Mouse (Mus musculus): Measurements from ENCODE around the gene Lamtor4. TPM values are rescaled to one million over a fixed set of nuclear protein-coding genes. Genes with fewer than 3 reads are reported as not detected.

The Lamtor4 gene
- polyA plus RNA-seq, 1 experiment: 97.7 TPM

GRCm38 (mm10) chr5:138222111-138222510 lies 33.2 kb upstream of the Lamtor4 start:
- H3K4me3 ChIP-seq: no peak overlapping the region
- H3K79me2 ChIP-seq (ENCODE audit: control insufficient read depth, insufficient read depth): no peaks in the 10 kb centered on the region
- no peaks in the 10 kb centered on the region for H3K36me3 ChIP-seq (ENCODE audit: control insufficient read depth, insufficient read depth)
- H3K4me2 ChIP-seq (ENCODE audit: low read depth): no peak overlapping the region
- TF ChIP-seq POLR2A (IDR thresholded peaks at IDR 0.05; ENCODE audit: insufficient read length, low read depth): no peak
- TF ChIP-seq SRF (IDR thresholded peaks at IDR 0.05; ENCODE audit: control insufficient read depth, insufficient read length, low read depth): no peak
- no peak for TF ChIP-seq MYOG (IDR thresholded peaks at IDR 0.05; ENCODE audit: control insufficient read depth in 1 of 3, insufficient read depth in 1 of 3, insufficient read length in 2 of 3, low read depth in 2 of 3)
- no peak for TF ChIP-seq TCF12 (IDR thresholded peaks at IDR 0.05; ENCODE audit: insufficient read depth, poor library complexity, severe bottlenecking)
- no peak for TF ChIP-seq REST (IDR thresholded peaks at IDR 0.05; ENCODE audit: insufficient read depth, insufficient read length)
- TF ChIP-seq MYOD1 (IDR thresholded peaks at IDR 0.05; ENCODE audit: control insufficient read depth in 1 of 3, insufficient read length in 2 of 3, low read depth in 2 of 3): no peak
- no peak for TF ChIP-seq POLR2AphosphoS2 (IDR thresholded peaks at IDR 0.05; ENCODE audit: insufficient read length, low read depth)
- TF ChIP-seq CEBPB (IDR thresholded peaks at IDR 0.05; ENCODE audit: insufficient read depth, poor library complexity, severe bottlenecking): no peak
- TF ChIP-seq TCF3 (IDR thresholded peaks at IDR 0.05; ENCODE audit: insufficient read length, low read depth): no peak
- TF ChIP-seq USF1 (IDR thresholded peaks at IDR 0.05; ENCODE audit: low read depth): no peak
- no peak for TF ChIP-seq MAX (IDR thresholded peaks at IDR 0.05; ENCODE audit: low read depth)
- TF ChIP-seq E2F4 (IDR thresholded peaks at IDR 0.05; ENCODE audit: insufficient read depth): no peak
- H3K27me3 ChIP-seq (ENCODE audit: control insufficient read depth, insufficient read depth, insufficient read length): no peaks in the 10 kb centered on the region
- no peak overlapping the region for H3ac ChIP-seq (ENCODE audit: control insufficient read depth, insufficient read length)

- Histone ChIP-seq H3ac (ENCODE audit: control insufficient read depth, insufficient read length) (no peak overlapping the region), H3K4me3 (no peak overlapping the region), H3K4me2 (ENCODE audit: low read depth) (no peak overlapping the region), H3K79me2 (ENCODE audit: control insufficient read depth, insufficient read depth) (no peaks in the 10 kb centered on the region), H3K36me3 (ENCODE audit: control insufficient read depth, insufficient read depth) (no peaks in the 10 kb centered on the region), H3K27me3 (ENCODE audit: control insufficient read depth, insufficient read depth, insufficient read length) (no peaks in the 10 kb centered on the region)
- no peak for TF ChIP-seq USF1 (IDR thresholded peaks at IDR 0.05; ENCODE audit: low read depth)
- TF ChIP-seq MYOG (IDR thresholded peaks at IDR 0.05; ENCODE audit: control insufficient read depth in 1 of 3, insufficient read depth in 1 of 3, insufficient read length in 2 of 3, low read depth in 2 of 3): no peak
Measured at GRCm38 (mm10) chr5:138223287-138223686, 32.0 kb upstream of the Lamtor4 start.

GRCm38 (mm10) chr5:138225700-138226099 lies 29.6 kb upstream of the Lamtor4 start, which contains the start of gene Nxpe5:
Gene Nxpe5 (plus strand): TSS chr5:138225898.
- H3K79me2 ChIP-seq (ENCODE audit: control insufficient read depth, insufficient read depth): no peaks in the 10 kb centered on the region
- no peak within 1 kb of the TSS for H3K4me2 ChIP-seq (ENCODE audit: low read depth)

GRCm38 (mm10) chr5:138226491-138226890 lies 28.8 kb upstream of the Lamtor4 start:
- no peak overlapping the region for H3K4me2 ChIP-seq (ENCODE audit: low read depth)
- no peaks in the 10 kb centered on the region for H3K27me3 ChIP-seq (ENCODE audit: control insufficient read depth, insufficient read depth, insufficient read length)
- no peak for TF ChIP-seq TCF3 (IDR thresholded peaks at IDR 0.05; ENCODE audit: insufficient read length, low read depth)
- no peak for TF ChIP-seq MYOD1 (IDR thresholded peaks at IDR 0.05; ENCODE audit: control insufficient read depth in 1 of 3, insufficient read length in 2 of 3, low read depth in 2 of 3)
- no peak for TF ChIP-seq USF1 (IDR thresholded peaks at IDR 0.05; ENCODE audit: low read depth)
- TF ChIP-seq TCF12 (IDR thresholded peaks at IDR 0.05; ENCODE audit: insufficient read depth, poor library complexity, severe bottlenecking): no peak
- no peak for TF ChIP-seq POLR2AphosphoS2 (IDR thresholded peaks at IDR 0.05; ENCODE audit: insufficient read length, low read depth)
- TF ChIP-seq E2F4 (IDR thresholded peaks at IDR 0.05; ENCODE audit: insufficient read depth): no peak
- no peak for TF ChIP-seq MAX (IDR thresholded peaks at IDR 0.05; ENCODE audit: low read depth)
- TF ChIP-seq SRF (IDR thresholded peaks at IDR 0.05; ENCODE audit: control insufficient read depth, insufficient read length, low read depth): no peak
- no peak for TF ChIP-seq REST (IDR thresholded peaks at IDR 0.05; ENCODE audit: insufficient read depth, insufficient read length)
- no peak for TF ChIP-seq CEBPB (IDR thresholded peaks at IDR 0.05; ENCODE audit: insufficient read depth, poor library complexity, severe bottlenecking)
- H3ac ChIP-seq (ENCODE audit: control insufficient read depth, insufficient read length): no peak overlapping the region
- no peaks in the 10 kb centered on the region for H3K36me3 ChIP-seq (ENCODE audit: control insufficient read depth, insufficient read depth)
- no peaks in the 10 kb centered on the region for H3K79me2 ChIP-seq (ENCODE audit: control insufficient read depth, insufficient read depth)
- no peak overlapping the region for H3K4me3 ChIP-seq

More at GRCm38 (mm10) chr5:138225700-138226099, 29.6 kb upstream of the Lamtor4 start, which contains the start of gene Nxpe5:
- H3ac ChIP-seq (ENCODE audit: control insufficient read depth, insufficient read length): no peak within 1 kb of the TSS
- H3K36me3 ChIP-seq (ENCODE audit: control insufficient read depth, insufficient read depth): no peaks in the 10 kb centered on the region
- H3K27me3 ChIP-seq (ENCODE audit: control insufficient read depth, insufficient read depth, insufficient read length): no peaks in the 10 kb centered on the region
- no peak within 1 kb of the TSS for H3K4me3 ChIP-seq
- TF ChIP-seq E2F4 (IDR thresholded peaks at IDR 0.05; ENCODE audit: insufficient read depth) (no peak), REST (IDR thresholded peaks at IDR 0.05; ENCODE audit: insufficient read depth, insufficient read length) (no peak), CEBPB (IDR thresholded peaks at IDR 0.05; ENCODE audit: insufficient read depth, poor library complexity, severe bottlenecking) (no peak)

- H3ac ChIP-seq (ENCODE audit: control insufficient read depth, insufficient read length): no peak overlapping the region
- no peaks in the 10 kb centered on the region for H3K27me3 ChIP-seq (ENCODE audit: control insufficient read depth, insufficient read depth, insufficient read length)
- H3K36me3 ChIP-seq (ENCODE audit: control insufficient read depth, insufficient read depth): no peaks in the 10 kb centered on the region
- TF ChIP-seq CEBPB (IDR thresholded peaks at IDR 0.05; ENCODE audit: insufficient read depth, poor library complexity, severe bottlenecking) (no peak), MAX (IDR thresholded peaks at IDR 0.05; ENCODE audit: low read depth) (no peak)
- H3K4me3 ChIP-seq: no peak overlapping the region
- H3K79me2 ChIP-seq (ENCODE audit: control insufficient read depth, insufficient read depth): no peaks in the 10 kb centered on the region
- H3K4me2 ChIP-seq (ENCODE audit: low read depth): no peak overlapping the region
Measured at GRCm38 (mm10) chr5:138227367-138227766, 27.9 kb upstream of the Lamtor4 start.

GRCm38 (mm10) chr5:138228026-138228425 lies 27.3 kb upstream of the Lamtor4 start:
- Histone ChIP-seq H3K27me3 (ENCODE audit: control insufficient read depth, insufficient read depth, insufficient read length) (no peaks in the 10 kb centered on the region), H3K36me3 (ENCODE audit: control insufficient read depth, insufficient read depth) (no peaks in the 10 kb centered on the region), H3K4me2 (ENCODE audit: low read depth) (no peak overlapping the region), H3K79me2 (ENCODE audit: control insufficient read depth, insufficient read depth) (no peaks in the 10 kb centered on the region), H3K4me3 (no peak overlapping the region), H3ac (ENCODE audit: control insufficient read depth, insufficient read length) (no peak overlapping the region)
- no peak for TF ChIP-seq TCF3 (IDR thresholded peaks at IDR 0.05; ENCODE audit: insufficient read length, low read depth)

All from myocyte (in vitro differentiated cells).